Mouse (Mus musculus): ENCODE measurements around the gene Gpr171. TPM values are rescaled to one million over a fixed set of nuclear protein-coding genes. Genes with fewer than 3 reads are reported as not detected.

Gpr171 gene
- total RNA-seq, 2 experiments from 2014 or later: 0.11 TPM; not detected in 1

DNA sequence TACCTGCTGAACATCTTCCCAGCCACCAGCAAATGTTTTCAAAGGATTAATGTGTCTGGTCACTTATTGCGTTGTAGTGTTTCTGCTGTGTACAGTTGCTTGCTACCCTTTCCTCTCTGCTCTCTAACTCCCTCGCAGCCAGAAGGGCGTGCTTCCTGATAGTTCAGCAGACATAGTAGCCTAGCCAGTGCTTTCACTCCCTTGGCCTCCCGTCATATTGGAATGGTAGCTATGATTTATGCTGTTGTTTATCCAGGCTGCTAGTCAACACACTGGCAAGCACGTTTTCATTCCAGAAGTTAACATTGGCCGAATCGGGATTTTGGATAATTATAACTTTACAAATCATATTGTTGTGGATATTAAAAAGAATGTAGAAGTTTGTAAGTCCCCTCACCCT, 41.5 kb downstream of the Gpr171 start:
- intact Hi-C loops (cut with DNase I): no loop called here
- DNase-seq (ENCODE audit: low spot score): no peak

DNA sequence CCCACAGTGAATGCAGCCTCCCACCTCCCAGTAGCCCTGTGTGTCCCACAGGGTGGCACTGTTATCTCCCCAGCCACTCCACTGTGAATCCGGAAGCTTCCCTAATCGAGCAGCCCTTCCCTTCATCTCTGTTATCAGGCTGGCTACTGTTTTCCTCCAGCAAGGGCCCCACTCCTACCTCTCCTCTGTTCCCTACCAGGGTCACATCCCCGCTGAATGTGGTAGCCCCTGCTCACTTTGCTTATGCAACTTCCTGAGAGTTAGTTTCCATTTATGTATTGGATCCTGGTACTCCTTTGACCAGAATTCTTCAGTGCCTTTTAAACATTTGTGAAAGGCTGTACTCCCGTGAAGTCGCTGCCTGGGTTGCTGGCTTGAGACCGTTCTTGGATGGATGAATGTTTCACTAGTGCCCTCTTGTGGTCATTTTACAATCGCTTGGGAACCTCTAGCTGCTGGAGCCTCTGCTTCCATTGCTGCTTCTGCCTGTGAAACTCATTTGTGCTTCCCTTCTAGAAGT, 42.5 kb downstream of the Gpr171 start:
- no peak for DNase-seq (ENCODE audit: low spot score)
- intact Hi-C loops (cut with DNase I): loop anchor here (1.0 to 10.0 kb wide), 3 partner anchors 76 to 404 kb away; no protein-coding TSS in a partner anchor

DNA sequence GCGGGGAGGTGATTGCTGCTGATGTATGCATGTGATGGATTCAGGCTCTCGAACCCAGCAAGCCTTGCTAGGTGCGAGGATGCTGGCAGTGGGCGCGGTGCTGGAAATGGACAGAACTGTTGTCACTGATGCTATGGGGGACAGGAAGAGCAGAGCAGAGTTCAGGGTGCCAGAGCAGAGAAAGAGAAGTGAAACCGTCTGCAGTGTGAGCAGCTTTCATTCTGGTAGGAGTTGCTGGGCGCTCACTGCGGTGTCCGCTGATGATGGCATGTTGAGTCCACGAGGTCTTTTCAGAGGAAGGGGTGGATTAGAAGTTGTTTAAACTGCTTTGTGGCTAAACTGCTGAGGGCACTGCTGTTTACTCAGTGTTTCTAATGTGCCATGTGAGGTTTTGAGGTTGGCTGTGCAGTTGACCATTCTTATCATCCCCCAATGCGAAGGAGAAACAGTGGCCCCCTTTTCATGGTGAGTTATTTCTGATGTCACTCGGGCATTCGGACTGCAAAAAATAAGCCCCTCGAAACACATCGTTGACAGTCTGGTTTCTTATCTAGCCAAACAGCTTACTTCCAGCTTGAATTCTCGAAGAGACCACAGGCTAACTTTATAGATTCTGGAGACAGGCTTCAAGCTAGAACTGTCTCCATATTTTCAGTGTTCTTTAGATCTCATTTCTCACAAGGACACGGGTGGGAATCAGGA, 46.6 kb downstream of the Gpr171 start:
- intact Hi-C loops (cut with DNase I): loop anchor here (10.0 kb wide), 1 partner anchor 210 kb away; no protein-coding TSS in a partner anchor
- no peak for DNase-seq (ENCODE audit: low spot score)

Other genes with a start within 250 kb of the Gpr171 start
- not detected for gene Clrn1, start 216.5 kb downstream of the Gpr171 start, total RNA-seq (2021)
- 1 to 10 TPM; 8.1 to 9.0 TPM for gene Med12l, start 96.0 kb downstream of the Gpr171 start, total RNA-seq (2021)
- gene P2ry14, start 51.8 kb upstream of the Gpr171 start, total RNA-seq (2021): 1 to 10 TPM; 3.6 to 4.2 TPM
- gene Gpr87, start 93.3 kb upstream of the Gpr171 start, total RNA-seq (2021): not detected
- gene P2ry13, start 109.1 kb upstream of the Gpr171 start, total RNA-seq (2021): under 1 TPM; 0.83 to 0.92 TPM
- gene P2ry12, start 161.1 kb upstream of the Gpr171 start, total RNA-seq (2021): 1 to 10 TPM; 2.1 to 3.1 TPM
- 1 to 10 TPM; 2.8 to 4.2 TPM for gene Igsf10, start 242.6 kb upstream of the Gpr171 start, total RNA-seq (2021)

Data from heart, postnatal 25 days (tissue).